Mouse (Mus musculus) thymus, adult 2 months (tissue): ENCODE data around the gene Pptc7.

Source experiments
- CTCF ChIP-seq: fragments of 200-500 bp; IDR thresholded peaks from 2 replicates; pipeline ENCODE4 v1.5.1; 2012; ENCODE audit warnings: mild to moderate bottlenecking, control low read depth, low read length, moderate library complexity, borderline replicate concordance; ENCODE audit not compliant: control insufficient read depth, poor library complexity, insufficient read depth; ENCODE audit errors: extremely low read depth
- POLR2A ChIP-seq: fragments of 200-500 bp; IDR thresholded peaks from 2 replicates; pipeline ENCODE4 v1.6.1; 2012; ENCODE audit warnings: mild to moderate bottlenecking, low read length, control low read depth, moderate library complexity; ENCODE audit not compliant: control insufficient read depth, poor library complexity, insufficient read depth; ENCODE audit errors: extremely low read depth

- TF ChIP-seq POLR2A: no peak
- no peak for TF ChIP-seq CTCF
These were observed 31.0 kb downstream of the Pptc7 start for GRCm38 (mm10) chr5:122314966-122315667.
